Mouse (Mus musculus): ENCODE measurements around the gene Vdr.

Vdr gene

GRCm38 (mm10) chr15:97847285-97847684 is 63.1 kb downstream of the Vdr start:
- no peak for DNase-seq (ENCODE audit: low spot score)

DNA sequence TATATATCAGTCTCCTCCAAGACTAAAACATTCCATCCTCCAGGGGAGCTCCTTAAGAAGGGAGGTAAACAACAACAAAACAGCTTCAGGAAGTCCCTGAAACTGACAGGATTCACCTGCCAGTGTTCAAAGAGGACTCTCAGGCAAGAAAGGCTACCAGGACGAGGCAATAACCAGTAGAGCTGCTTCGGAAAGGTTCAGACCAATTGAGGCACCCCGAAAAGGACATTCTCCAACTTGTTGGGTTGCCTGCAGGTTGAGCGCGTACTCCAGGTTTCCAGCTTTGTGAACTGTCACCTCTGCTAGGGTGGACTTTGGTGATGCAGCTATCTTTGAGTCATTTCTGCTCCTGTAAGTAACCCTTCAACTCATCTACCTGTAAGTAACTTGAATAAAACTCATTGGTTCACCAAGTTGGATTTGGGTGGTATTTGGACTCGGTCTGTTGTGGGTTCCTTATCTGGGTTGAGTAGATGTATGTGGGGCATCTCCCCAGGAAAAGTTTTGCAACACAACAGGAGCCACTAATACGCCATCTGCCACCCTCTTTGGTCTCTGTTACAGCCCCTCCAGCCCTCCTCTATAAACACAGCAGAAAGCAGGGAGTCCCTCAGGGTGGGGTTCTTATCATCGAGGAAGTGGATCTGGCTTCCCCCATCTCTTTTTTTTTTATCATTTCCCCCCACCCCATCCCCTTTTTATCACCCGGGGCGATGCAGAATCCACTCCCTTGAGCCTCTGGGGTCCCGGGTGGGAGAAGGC is 64.1 kb downstream of the Vdr start:
- DNase-seq (ENCODE audit: low spot score): no peak

- no peak for DNase-seq (ENCODE audit: low spot score)
Measured at GRCm38 (mm10) chr15:97844037-97845034, 66.1 kb downstream of the Vdr start, which contains the start of gene Hdac7. Hdac7 (minus strand) TSS chr15:97844502.

DNA sequence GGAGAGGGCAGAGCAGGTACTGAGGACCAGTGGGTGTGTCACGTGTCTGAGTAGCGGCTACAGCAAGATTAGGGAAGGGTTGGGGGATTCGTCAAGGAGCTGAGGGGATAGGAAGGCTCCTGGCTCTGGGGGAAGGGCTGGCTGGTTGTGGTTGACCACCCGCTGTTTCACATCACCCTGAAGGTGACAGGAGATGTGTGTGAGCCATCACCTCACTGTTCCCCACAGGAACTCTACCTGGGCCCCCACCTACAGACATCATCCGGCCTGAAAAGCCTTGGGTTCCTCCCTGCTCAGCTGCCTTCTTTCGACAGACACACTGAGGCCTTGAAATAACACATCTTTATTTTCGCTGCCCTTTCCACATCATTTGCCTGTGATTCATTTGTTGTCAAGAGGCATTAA is 67.2 kb downstream of the Vdr start:
- DNase-seq (ENCODE audit: low spot score): no peak

- no peak for DNase-seq (ENCODE audit: low spot score)
Measured at GRCm38 (mm10) chr15:97842058-97842457, 68.4 kb downstream of the Vdr start.

- no peak for DNase-seq (ENCODE audit: low spot score)
Measured at GRCm38 (mm10) chr15:97841383-97841782, 69.0 kb downstream of the Vdr start.

DNA sequence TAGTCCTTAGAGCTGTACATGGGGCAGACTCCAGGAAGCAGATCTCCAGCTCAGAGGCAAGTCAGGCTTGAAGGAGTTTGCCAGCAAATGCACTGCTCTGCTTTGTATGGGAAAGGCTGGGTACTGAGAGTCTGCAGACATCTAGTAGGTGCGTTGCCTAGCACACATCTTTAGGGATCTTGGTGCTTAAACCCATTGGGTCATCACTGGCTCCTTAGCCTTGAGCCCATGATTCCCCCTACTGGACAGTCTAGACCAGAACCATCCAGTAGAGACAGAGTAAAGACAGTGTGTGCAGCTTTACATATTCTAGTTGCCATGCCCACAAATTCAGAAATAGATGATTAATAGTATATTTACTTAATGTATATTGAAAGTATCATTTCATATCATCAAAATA is 69.6 kb downstream of the Vdr start:
- DNase-seq (ENCODE audit: low spot score): no peak

DNA sequence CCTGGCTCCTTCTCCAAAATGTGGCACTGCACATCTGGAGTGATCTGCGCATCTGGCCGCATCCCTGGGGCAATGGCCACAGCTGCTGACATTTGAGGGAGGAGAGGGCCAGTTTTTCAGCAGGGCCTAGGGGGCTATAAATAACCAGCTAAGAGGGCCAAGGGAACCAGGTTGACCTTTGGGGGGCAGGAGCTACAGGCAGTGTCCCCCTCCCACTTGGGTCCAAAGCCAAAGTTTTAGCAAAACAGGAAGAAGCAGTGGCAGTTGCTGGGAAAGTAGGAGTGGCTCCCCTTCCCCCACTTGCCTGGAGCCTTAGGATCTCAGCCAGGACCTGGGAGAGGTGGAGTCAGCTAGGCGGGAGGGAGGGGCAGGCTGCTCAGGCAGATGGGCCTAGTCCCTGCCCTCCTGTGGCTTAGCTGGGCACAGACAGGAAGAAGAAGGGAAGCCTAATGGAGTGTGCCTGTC is 70.4 kb downstream of the Vdr start:
- peak; percentile 53 for DNase-seq (ENCODE audit: low spot score)

DNA sequence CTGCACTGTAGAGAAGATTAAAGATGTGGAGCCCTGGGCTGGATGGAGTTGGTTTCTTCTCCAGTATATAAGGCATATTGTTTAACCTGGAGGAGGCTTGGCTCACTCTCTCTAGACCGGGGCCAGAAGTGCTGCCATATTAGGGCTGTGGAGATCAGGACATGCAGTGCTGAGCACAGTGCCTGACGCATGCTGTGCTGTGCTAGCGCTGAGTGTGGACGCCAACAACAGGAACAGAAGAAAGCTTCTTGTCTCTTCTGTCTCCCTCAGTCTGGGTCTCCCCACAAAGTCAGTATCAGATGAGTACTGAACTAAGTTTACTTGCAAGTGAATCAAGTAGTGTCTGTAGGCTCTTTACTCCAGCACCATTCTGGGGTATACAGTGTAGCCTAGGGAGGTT is 71.0 kb downstream of the Vdr start:
- DNase-seq (ENCODE audit: low spot score): no peak

- DNase-seq (ENCODE audit: low spot score): no peak
Measured at GRCm38 (mm10) chr15:97839012-97839411, 71.4 kb downstream of the Vdr start.

DNA sequence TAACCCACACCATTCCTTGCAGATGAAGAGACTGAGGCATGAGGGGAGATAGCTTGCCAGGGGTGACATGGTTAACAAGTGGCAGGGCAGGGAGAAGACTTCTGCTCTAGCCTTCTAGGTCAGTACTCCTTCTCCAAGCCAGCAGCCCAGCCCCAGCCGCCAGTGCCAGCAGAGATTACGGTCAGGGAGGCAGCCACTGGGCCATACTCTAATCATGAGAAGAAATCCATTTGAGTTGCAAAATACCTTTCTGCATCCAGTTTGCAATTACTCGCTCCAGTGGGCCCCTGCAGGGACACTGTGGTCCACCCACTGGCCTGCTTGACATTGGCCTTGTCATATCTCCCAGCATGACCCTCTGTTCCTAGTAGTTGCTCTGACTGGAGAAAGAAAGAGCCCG is 72.0 kb downstream of the Vdr start:
- no peak for DNase-seq (ENCODE audit: low spot score)

- DNase-seq (ENCODE audit: low spot score): no peak
Measured at GRCm38 (mm10) chr15:97837491-97838061, 72.9 kb downstream of the Vdr start.

- no peak for DNase-seq (ENCODE audit: low spot score)
Measured at GRCm38 (mm10) chr15:97836894-97837247, 73.6 kb downstream of the Vdr start.

GRCm38 (mm10) chr15:97836153-97836893 is 74.1 kb downstream of the Vdr start:
- DNase-seq (ENCODE audit: low spot score): no peak

GRCm38 (mm10) chr15:97832764-97833479 is 77.5 kb downstream of the Vdr start:
- DNase-seq (ENCODE audit: low spot score): no peak

DNA sequence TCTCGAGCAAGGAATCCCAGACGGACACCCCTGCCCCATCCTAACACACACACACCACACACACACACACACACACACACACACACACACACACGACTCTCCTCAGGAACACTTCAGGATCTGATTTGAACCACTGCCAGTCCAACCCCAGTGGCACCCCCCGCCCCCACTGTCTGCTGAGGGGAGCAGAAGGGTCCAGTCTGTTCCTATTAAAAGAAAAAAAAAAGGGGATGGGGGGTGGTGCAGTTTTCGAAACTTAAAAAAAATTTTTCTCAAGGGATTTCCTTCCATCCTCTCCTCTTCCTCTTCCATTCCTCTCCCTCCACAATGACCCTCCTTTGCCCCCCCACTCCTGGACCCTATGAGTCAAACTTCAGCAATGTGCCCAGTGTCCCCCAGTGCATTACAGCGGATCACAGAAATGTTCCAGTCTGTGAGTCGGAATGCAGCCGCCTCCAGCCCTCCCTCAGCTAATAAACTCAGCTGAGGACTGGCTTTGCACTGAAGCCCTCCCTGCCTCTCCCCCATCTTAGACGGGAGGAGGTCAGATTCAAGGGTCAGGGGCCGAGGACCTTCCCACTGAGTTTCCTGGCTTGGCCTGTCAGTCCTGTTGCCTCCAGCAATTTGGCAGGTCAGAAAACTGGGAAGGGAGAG is 78.3 kb downstream of the Vdr start:
- peak; percentile 62 for DNase-seq (ENCODE audit: low spot score)

- peak; percentile 85 for DNase-seq (ENCODE audit: low spot score)
Measured at GRCm38 (mm10) chr15:97831242-97831986, 79.0 kb downstream of the Vdr start.

DNA sequence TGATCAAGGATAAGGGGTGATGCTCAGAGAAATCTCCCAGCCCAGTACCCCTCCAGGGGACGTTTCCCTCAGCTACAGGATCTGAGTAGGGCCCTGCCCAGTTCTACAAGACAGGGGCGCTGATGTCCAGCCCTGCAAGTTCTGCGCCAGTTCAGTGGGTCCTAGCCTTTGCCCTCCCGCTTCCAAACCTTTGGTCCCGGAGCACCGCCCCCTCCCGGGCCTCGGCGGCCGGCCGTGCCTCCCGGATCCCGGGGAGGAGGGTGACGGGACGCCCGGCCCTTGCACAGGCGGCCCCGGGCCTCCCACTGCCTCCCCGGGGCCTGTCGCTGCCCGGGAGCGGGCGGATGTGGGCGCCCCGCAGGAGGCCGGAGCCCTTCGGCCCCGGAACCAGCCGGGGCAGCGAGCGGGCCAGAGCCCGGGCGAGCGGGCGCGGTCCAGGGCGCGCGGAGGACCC is 79.6 kb downstream of the Vdr start:
- DNase-seq (ENCODE audit: low spot score): peak; percentile 57

DNA sequence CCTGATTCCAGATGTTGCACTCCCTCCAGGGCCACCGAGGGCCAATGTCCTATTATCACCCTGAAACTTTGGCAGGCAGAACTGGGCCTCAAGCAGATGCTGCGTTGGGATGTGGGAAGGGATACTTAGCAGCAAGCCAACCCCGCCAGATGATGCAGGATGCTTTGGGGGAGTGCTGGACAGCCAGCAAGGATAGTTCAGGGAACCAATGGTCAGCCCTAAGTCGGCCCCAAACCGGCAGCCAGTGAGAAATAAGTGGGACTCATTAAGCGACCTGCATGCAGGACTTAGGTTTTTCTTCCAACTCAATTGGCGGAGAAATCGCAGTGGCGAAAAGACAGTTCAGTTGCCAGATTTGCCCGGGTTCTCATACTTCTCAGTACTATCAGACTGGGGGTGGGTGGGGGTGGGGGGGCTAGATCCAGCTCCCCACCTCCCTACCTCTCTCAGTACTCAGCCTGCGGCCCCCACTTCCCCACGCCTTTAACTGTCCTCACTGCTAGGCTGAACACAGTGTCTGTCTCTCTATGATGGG is 80.1 kb downstream of the Vdr start:
- DNase-seq (ENCODE audit: low spot score): no peak

DNA sequence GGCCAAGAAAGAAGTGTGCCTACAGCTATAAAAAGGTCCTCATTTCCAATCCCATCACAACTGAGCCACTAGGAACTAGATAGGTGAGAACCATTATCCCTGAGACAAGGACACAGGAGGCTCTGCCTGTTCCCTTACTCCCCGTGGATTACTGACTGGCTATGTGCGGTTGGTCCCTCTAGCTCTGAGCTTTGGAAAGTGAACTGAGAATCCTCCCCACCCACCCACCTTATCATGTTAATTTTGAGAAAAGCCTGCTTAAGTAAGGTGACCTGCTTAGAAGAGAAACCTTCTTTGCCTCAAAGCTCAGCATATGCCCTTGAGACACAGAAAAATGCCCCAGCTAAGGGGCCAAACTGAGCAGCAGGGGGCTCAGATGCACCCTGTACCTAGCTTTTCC is 81.0 kb downstream of the Vdr start:
- no peak for DNase-seq (ENCODE audit: low spot score)

Measured in yolk sac, embryonic 10.5 days (tissue).